Mouse (Mus musculus): Measurements from ENCODE around the gene Frmd8. TPM values are rescaled to one million over a fixed set of nuclear protein-coding genes. Genes with fewer than 3 reads are reported as not detected.
A peak's percentile ranks its signal among the peaks of the same experiment; 100 is the strongest.

Gene Frmd8
- polyA plus RNA-seq, 1 experiment from 2014 or later: 31.3 TPM

- H3K27ac ChIP-seq: no peak overlapping the region
- peaks cover 15% of the 10 kb centered on the region for H3K4me1 ChIP-seq
- no peaks in the 10 kb centered on the region for H3K27me3 ChIP-seq
- no peak overlapping the region for H3K9ac ChIP-seq
- WGBS: 97% methylated on average over 6 of the region's 6 CpGs
- no peak for ATAC-seq (ENCODE audit: insufficient number of reproducible peaks, low FRiP score, low TSS enrichment, low read depth)
- no peaks in the 10 kb centered on the region for H3K9me3 ChIP-seq
- H3K4me3 ChIP-seq: no peak overlapping the region
- no peaks in the 10 kb centered on the region for H3K36me3 ChIP-seq
- no peak overlapping the region for H3K4me2 ChIP-seq
These were observed 6.1 kb upstream of the Frmd8 start for GRCm38 (mm10) chr19:5881155-5881554.

- no peak for ATAC-seq (ENCODE audit: insufficient number of reproducible peaks, low FRiP score, low TSS enrichment, low read depth)
- no peaks in the 10 kb centered on the region for H3K9me3 ChIP-seq
- H3K27ac ChIP-seq: no peak overlapping the region
- H3K4me2 ChIP-seq: no peak overlapping the region
- peaks cover 21% of the 10 kb centered on the region for H3K4me1 ChIP-seq
- no peak overlapping the region for H3K9ac ChIP-seq
- WGBS: 95% methylated on average over 7 of the region's 7 CpGs
- H3K27me3 ChIP-seq: no peaks in the 10 kb centered on the region
- H3K36me3 ChIP-seq: no peaks in the 10 kb centered on the region
- H3K4me3 ChIP-seq: no peak overlapping the region
These were observed 4.7 kb upstream of the Frmd8 start for GRCm38 (mm10) chr19:5879735-5880134.

- Histone ChIP-seq H3K4me1 (peaks cover 28% of the 10 kb centered on the region), H3K27ac (no peak overlapping the region), H3K9me3 (no peaks in the 10 kb centered on the region), H3K4me3 (no peak overlapping the region), H3K27me3 (no peaks in the 10 kb centered on the region), H3K9ac (no peak overlapping the region), H3K36me3 (no peaks in the 10 kb centered on the region), H3K4me2 (no peak overlapping the region)
- WGBS: 83% methylated on average over 3 of the region's 3 CpGs
- no peak for ATAC-seq (ENCODE audit: insufficient number of reproducible peaks, low FRiP score, low TSS enrichment, low read depth)
These were observed 3.8 kb upstream of the Frmd8 start for GRCm38 (mm10) chr19:5878916-5879315.

GRCm38 (mm10) chr19:5878362-5878722 is 3.3 kb upstream of the Frmd8 start:
- no peak overlapping the region for H3K9ac ChIP-seq
- H3K27ac ChIP-seq: peak overlapping the region; percentile 35; the same call in 1 of the 2 replicates
- H3K36me3 ChIP-seq: no peaks in the 10 kb centered on the region
- peak overlapping the region; percentile 13; the same call in 1 of the 2 replicates for H3K4me3 ChIP-seq
- no peaks in the 10 kb centered on the region for H3K9me3 ChIP-seq
- 0 out of 2 replicates have a peak overlapping the region, but pooled peaks have one; percentile 22 for H3K4me2 ChIP-seq
- peaks cover 34% of the 10 kb centered on the region for H3K4me1 ChIP-seq
- no peak for ATAC-seq (ENCODE audit: insufficient number of reproducible peaks, low FRiP score, low TSS enrichment, low read depth)
- H3K27me3 ChIP-seq: no peaks in the 10 kb centered on the region
- WGBS: 67% methylated on average over 7 of the region's 7 CpGs

- Histone ChIP-seq H3K9ac (peak within 1 kb of the TSS; percentile 2; the same call in 1 of the 2 replicates), H3K4me2 (0 out of 2 replicates have a peak within 1 kb of the TSS, but pooled peaks have one; percentile 22), H3K36me3 (no peaks in the 10 kb centered on the region), H3K9me3 (no peaks in the 10 kb centered on the region), H3K27ac (peak within 1 kb of the TSS; percentile 58), H3K27me3 (no peaks in the 10 kb centered on the region), H3K4me3 (peak within 1 kb of the TSS; percentile 13), H3K4me1 (peaks cover 39% of the 10 kb centered on the region)
- peak; percentile 49; the same call in 1 of the 2 replicates for ATAC-seq (ENCODE audit: insufficient number of reproducible peaks, low FRiP score, low TSS enrichment, low read depth)
- WGBS: 44% methylated on average over 15 of the region's 15 CpGs
These were observed 2.7 kb upstream of the Frmd8 start, which contains the start of gene Slc25a45 for GRCm38 (mm10) chr19:5877618-5878361. TSS of gene Slc25a45 (plus strand) at chr19:5877808.

- Histone ChIP-seq H3K36me3 (peaks cover 11% of the 10 kb centered on the region), H3K9ac (peak overlapping the region; percentile 76), H3K27me3 (no peaks in the 10 kb centered on the region), H3K4me3 (peak overlapping the region; percentile 72), H3K9me3 (no peaks in the 10 kb centered on the region), H3K27ac (0 out of 2 replicates have a peak overlapping the region, but pooled peaks have one; percentile 73), H3K4me2 (peak overlapping the region; percentile 70), H3K4me1 (peaks cover 58% of the 10 kb centered on the region)
- WGBS: 8% methylated on average over 13 of the region's 13 CpGs
- ATAC-seq (ENCODE audit: insufficient number of reproducible peaks, low FRiP score, low TSS enrichment, low read depth): no peak
These were observed 594 bp downstream of the Frmd8 start for GRCm38 (mm10) chr19:5874391-5874968.

GRCm38 (mm10) chr19:5872931-5873556 is 2.0 kb downstream of the Frmd8 start:
- peaks cover 53% of the 10 kb centered on the region for H3K4me1 ChIP-seq
- no peak overlapping the region for H3K9ac ChIP-seq
- no peak overlapping the region for H3K27ac ChIP-seq
- WGBS: 86% methylated on average over 19 of the region's 19 CpGs
- no peaks in the 10 kb centered on the region for H3K27me3 ChIP-seq
- H3K4me2 ChIP-seq: no peak overlapping the region
- ATAC-seq (ENCODE audit: insufficient number of reproducible peaks, low FRiP score, low TSS enrichment, low read depth): no peak
- no peaks in the 10 kb centered on the region for H3K9me3 ChIP-seq
- no peak overlapping the region for H3K4me3 ChIP-seq
- H3K36me3 ChIP-seq: peaks cover 24% of the 10 kb centered on the region

GRCm38 (mm10) chr19:5872528-5872927 is 2.5 kb downstream of the Frmd8 start:
- peaks cover 48% of the 10 kb centered on the region for H3K4me1 ChIP-seq
- 88% methylated on average over 4 of the region's 4 CpGs for WGBS

GRCm38 (mm10) chr19:5871683-5872082 is 3.4 kb downstream of the Frmd8 start:
- Histone ChIP-seq H3K27ac (peak overlapping the region; percentile 67), H3K9me3 (no peaks in the 10 kb centered on the region), H3K27me3 (no peaks in the 10 kb centered on the region), H3K36me3 (peaks cover 38% of the 10 kb centered on the region), H3K4me1 (peaks cover 46% of the 10 kb centered on the region), H3K4me2 (peak overlapping the region; percentile 17; the same call in 1 of the 2 replicates), H3K4me3 (no peak overlapping the region), H3K9ac (no peak overlapping the region)
- no peak for ATAC-seq (ENCODE audit: insufficient number of reproducible peaks, low FRiP score, low TSS enrichment, low read depth)
- WGBS: 54% methylated on average over 6 of the region's 6 CpGs

More at GRCm38 (mm10) chr19:5872528-5872927, 2.5 kb downstream of the Frmd8 start:
- H3K4me3 ChIP-seq: no peak overlapping the region
- no peak overlapping the region for H3K27ac ChIP-seq
- no peaks in the 10 kb centered on the region for H3K27me3 ChIP-seq
- H3K36me3 ChIP-seq: peaks cover 30% of the 10 kb centered on the region
- ATAC-seq (ENCODE audit: insufficient number of reproducible peaks, low FRiP score, low TSS enrichment, low read depth): no peak
- H3K4me2 ChIP-seq: no peak overlapping the region
- H3K9me3 ChIP-seq: no peaks in the 10 kb centered on the region
- H3K9ac ChIP-seq: no peak overlapping the region

GRCm38 (mm10) chr19:5871273-5871672 is 3.8 kb downstream of the Frmd8 start:
- ATAC-seq (ENCODE audit: insufficient number of reproducible peaks, low FRiP score, low TSS enrichment, low read depth): peak; percentile 64; the same call in 1 of the 2 replicates
- Histone ChIP-seq H3K9ac (no peak overlapping the region), H3K4me3 (no peak overlapping the region), H3K4me1 (peaks cover 46% of the 10 kb centered on the region), H3K27me3 (no peaks in the 10 kb centered on the region), H3K9me3 (no peaks in the 10 kb centered on the region), H3K27ac (peak overlapping the region; percentile 67), H3K36me3 (peaks cover 42% of the 10 kb centered on the region), H3K4me2 (peak overlapping the region; percentile 17; the same call in 1 of the 2 replicates)
- WGBS: 8% methylated on average over 7 of the region's 7 CpGs

- H3K4me1 ChIP-seq: peaks cover 25% of the 10 kb centered on the region
- no peak for ATAC-seq (ENCODE audit: insufficient number of reproducible peaks, low FRiP score, low TSS enrichment, low read depth)
- no peak overlapping the region for H3K27ac ChIP-seq
- no peaks in the 10 kb centered on the region for H3K27me3 ChIP-seq
- H3K9me3 ChIP-seq: no peaks in the 10 kb centered on the region
- no peak overlapping the region for H3K9ac ChIP-seq
- H3K36me3 ChIP-seq: peaks cover 74% of the 10 kb centered on the region
- no peak overlapping the region for H3K4me2 ChIP-seq
- H3K4me3 ChIP-seq: no peak overlapping the region
- WGBS: 82% methylated on average over 6 of the region's 6 CpGs
These were observed 7.0 kb downstream of the Frmd8 start for GRCm38 (mm10) chr19:5868096-5868495.
